Mouse (Mus musculus) cerebellum, postnatal 10 days (tissue): ENCODE data around the gene Slc6a13.

Experiments used
- DNase-seq, 2 experiments: peaks; one replicate each; pipeline ENCODE4 v3.0.0; 2021; ENCODE audit warnings: mixed read lengths in 2 of 2

Gene Slc6a13

GRCm38 (mm10) chr6:121382071-121382470, 82.0 kb downstream of the Slc6a13 start:
- no peak for DNase-seq

GRCm38 (mm10) chr6:121385397-121385796, 85.4 kb downstream of the Slc6a13 start:
- no peak for DNase-seq
